In genomic region chr11:99022384-99022933, GRCm38 (mm10) we compare ENCODE assay signal across 9 mouse cellular contexts. TPM values are rescaled to one million over a fixed set of nuclear protein-coding genes. Genes with fewer than 3 reads are reported as not detected.
DNase-seq lines count a peak whose midpoint lies in the region; ATAC-seq lines count a peak whose summit lies in the region.
"Had no signal": no experiment of that assay in that cellular context is flagged by ENCODE, and none has a peak within 500 bp of the region (broad histone marks: within the 10 kb centered on the region; RNA-seq: fewer than 3 reads in every experiment).

No protein-coding gene starts in this region.

- no peak for DNase-seq in midbrain, embryonic 10.5 days (ENCODE audit: low spot score)
- DNase-seq in cerebellum, postnatal 4 days (ENCODE audit: low spot score in 2 of 2) = no peak
- DNase-seq in kidney, postnatal 25 days = no peak
- DNase-seq: kidney, adult 11 months; right cerebral cortex, postnatal 4 days had no signal

- no peak overlapping the region for H3K4me2 ChIP-seq in midbrain, embryonic 16.5 days (ENCODE audit: low read length)
- H3K4me2 ChIP-seq in forebrain, embryonic 12.5 days = peak overlapping the region; percentile 61
- H3K4me2 ChIP-seq in limb, embryonic 12.5 days = peak overlapping the region; percentile 69
- peak overlapping the region; percentile 60 for H3K4me2 ChIP-seq in stomach, embryonic 15.5 days

- H3K4me1 ChIP-seq in midbrain, embryonic 10.5 days = peaks cover 38% of the 10 kb centered on the region
- H3K4me1 ChIP-seq in midbrain, embryonic 16.5 days (ENCODE audit: control insufficient read depth, insufficient read depth, low read length) = peaks cover 6% of the 10 kb centered on the region
- peaks cover 29% of the 10 kb centered on the region for H3K4me1 ChIP-seq in forebrain, embryonic 12.5 days
- peaks cover 19% of the 10 kb centered on the region for H3K4me1 ChIP-seq in limb, embryonic 12.5 days (replicated peaks)
- peaks cover 4% of the 10 kb centered on the region; the same call in 1 of the 2 replicates for H3K4me1 ChIP-seq in stomach, embryonic 15.5 days

- no peak overlapping the region for H3K9ac ChIP-seq in midbrain, embryonic 16.5 days (ENCODE audit: low read depth, low read length)
- peak overlapping the region; percentile 77 for H3K9ac ChIP-seq in forebrain, embryonic 12.5 days
- peak overlapping the region; percentile 85 for H3K9ac ChIP-seq in limb, embryonic 12.5 days (replicated peaks)
- no peak overlapping the region for H3K9ac ChIP-seq in stomach, embryonic 15.5 days

- H3K4me3 ChIP-seq in midbrain, embryonic 10.5 days = peak overlapping the region; percentile 88
- no peak overlapping the region for H3K4me3 ChIP-seq in midbrain, embryonic 16.5 days (ENCODE audit: low read depth, low read length)
- H3K4me3 ChIP-seq in forebrain, embryonic 12.5 days (replicated peaks) = peak overlapping the region; percentile 70
- H3K4me3 ChIP-seq in limb, embryonic 12.5 days (replicated peaks) = peak overlapping the region; percentile 77
- peak overlapping the region; percentile 76 for H3K4me3 ChIP-seq in stomach, embryonic 15.5 days (replicated peaks)

- WGBS in midbrain, embryonic 10.5 days = 90% methylated on average over 5 of the region's 5 CpGs
- WGBS in midbrain, embryonic 16.5 days = 77% methylated on average over 5 of the region's 5 CpGs
- 86% methylated on average over 5 of the region's 5 CpGs for WGBS in forebrain, embryonic 12.5 days
- WGBS in limb, embryonic 12.5 days = 84% methylated on average over 5 of the region's 5 CpGs
- WGBS in stomach, embryonic 15.5 days = 66% methylated on average over 5 of the region's 5 CpGs

- H3K9me3 ChIP-seq in midbrain, embryonic 10.5 days (replicated peaks) = no peaks in the 10 kb centered on the region
- no peaks in the 10 kb centered on the region for H3K9me3 ChIP-seq in midbrain, embryonic 16.5 days (replicated peaks; ENCODE audit: control insufficient read depth, low read length, poor library complexity, severe bottlenecking)
- H3K9me3 ChIP-seq in forebrain, embryonic 12.5 days = no peaks in the 10 kb centered on the region
- no peaks in the 10 kb centered on the region for H3K9me3 ChIP-seq in limb, embryonic 12.5 days
- H3K9me3 ChIP-seq in stomach, embryonic 15.5 days = no peaks in the 10 kb centered on the region

- peaks cover 52% of the 10 kb centered on the region for H3K36me3 ChIP-seq in midbrain, embryonic 10.5 days
- no peaks in the 10 kb centered on the region for H3K36me3 ChIP-seq in midbrain, embryonic 16.5 days (ENCODE audit: control insufficient read depth, insufficient read depth, low read length)
- H3K36me3 ChIP-seq in forebrain, embryonic 12.5 days (replicated peaks) = peaks cover 42% of the 10 kb centered on the region
- H3K36me3 ChIP-seq in limb, embryonic 12.5 days = peaks cover 51% of the 10 kb centered on the region
- peaks cover 20% of the 10 kb centered on the region for H3K36me3 ChIP-seq in stomach, embryonic 15.5 days

- no peaks in the 10 kb centered on the region for H3K27me3 ChIP-seq in midbrain, embryonic 10.5 days (ENCODE audit: low read depth, poor library complexity, severe bottlenecking)
- H3K27me3 ChIP-seq in midbrain, embryonic 16.5 days (ENCODE audit: control insufficient read depth, insufficient read depth, low read depth, low read length) = no peaks in the 10 kb centered on the region
- no peaks in the 10 kb centered on the region for H3K27me3 ChIP-seq in forebrain, embryonic 12.5 days
- no peaks in the 10 kb centered on the region for H3K27me3 ChIP-seq in limb, embryonic 12.5 days
- no peaks in the 10 kb centered on the region for H3K27me3 ChIP-seq in stomach, embryonic 15.5 days (replicated peaks)

- no peak overlapping the region for H3K27ac ChIP-seq in midbrain, embryonic 10.5 days (replicated peaks)
- no peak overlapping the region for H3K27ac ChIP-seq in midbrain, embryonic 16.5 days (ENCODE audit: low read length)
- H3K27ac ChIP-seq in forebrain, embryonic 12.5 days = no peak overlapping the region
- H3K27ac ChIP-seq in limb, embryonic 12.5 days = no peak overlapping the region
- H3K27ac ChIP-seq in stomach, embryonic 15.5 days = no peak overlapping the region

- ATAC-seq in midbrain, embryonic 16.5 days = no peak
- ATAC-seq in forebrain, embryonic 12.5 days (ENCODE audit: low FRiP score) = no peak
- no peak for ATAC-seq in limb, embryonic 12.5 days (ENCODE audit: insufficient number of reproducible peaks, insufficient read depth, low FRiP score, low TSS enrichment, low read depth)
- no peak for ATAC-seq in stomach, embryonic 15.5 days (ENCODE audit: insufficient read depth, low FRiP score, low read depth)

RNA-seq across cellular contexts. Expression of gene Top2a, which starts 1.5 kb away (rescaled TPM):
- polyA plus RNA-seq in midbrain, embryonic 10.5 days (2016; fragmentation: Nextera tagmentation; extraction: Ambion mirVana) = 357 and 364 TPM in 2 replicates
- 20.4 and 29.1 TPM in 2 replicates for polyA plus RNA-seq in midbrain, embryonic 16.5 days (2015; fragmentation: Nextera tagmentation; extraction: Ambion mirVana)
- 355 and 367 TPM in 2 replicates for polyA plus RNA-seq in forebrain, embryonic 12.5 days (2016; fragmentation: Nextera tagmentation; extraction: Ambion mirVana)
- 347 and 362 TPM in 2 replicates for polyA plus RNA-seq in limb, embryonic 12.5 days (2016; fragmentation: Nextera tagmentation; extraction: Ambion mirVana)
- 211 and 217 TPM in 2 replicates for polyA plus RNA-seq in stomach, embryonic 15.5 days (2015; fragmentation: Nextera tagmentation; extraction: Ambion mirVana)

RNA-seq across cellular contexts. Expression of gene Igfbp4, which starts 18.6 kb away (rescaled TPM):
- 290 and 322 TPM in 2 replicates for polyA plus RNA-seq in midbrain, embryonic 10.5 days (2016; fragmentation: Nextera tagmentation; extraction: Ambion mirVana)
- 117 and 119 TPM in 2 replicates for polyA plus RNA-seq in midbrain, embryonic 16.5 days (2015; fragmentation: Nextera tagmentation; extraction: Ambion mirVana)
- 214 and 247 TPM in 2 replicates for polyA plus RNA-seq in forebrain, embryonic 12.5 days (2016; fragmentation: Nextera tagmentation; extraction: Ambion mirVana)
- 1,037 and 1,115 TPM in 2 replicates for polyA plus RNA-seq in limb, embryonic 12.5 days (2016; fragmentation: Nextera tagmentation; extraction: Ambion mirVana)
- polyA plus RNA-seq in stomach, embryonic 15.5 days (2015; fragmentation: Nextera tagmentation; extraction: Ambion mirVana) = 513 and 558 TPM in 2 replicates

RNA-seq across cellular contexts. Expression of gene Gjd3, which starts 39.6 kb away (rescaled TPM):
- polyA plus RNA-seq in midbrain, embryonic 10.5 days (2016; fragmentation: Nextera tagmentation; extraction: Ambion mirVana) = 0.16 TPM in 1 of 2 replicates, not detected in the other
- 1.0 and 1.9 TPM in 2 replicates for polyA plus RNA-seq in midbrain, embryonic 16.5 days (2015; fragmentation: Nextera tagmentation; extraction: Ambion mirVana)
- 0.24 and 0.47 TPM in 2 replicates for polyA plus RNA-seq in forebrain, embryonic 12.5 days (2016; fragmentation: Nextera tagmentation; extraction: Ambion mirVana)
- polyA plus RNA-seq in limb, embryonic 12.5 days (2016; fragmentation: Nextera tagmentation; extraction: Ambion mirVana) = 0.51 TPM in 1 of 2 replicates, not detected in the other
- 0.42 and 0.43 TPM in 2 replicates for polyA plus RNA-seq in stomach, embryonic 15.5 days (2015; fragmentation: Nextera tagmentation; extraction: Ambion mirVana)

Comparison
In these comparisons a context has a peak if more than half of its experiments do, and no peak if none do; other contexts are left out.
1. H3K9ac ChIP-seq: peak in forebrain, embryonic 12.5 days (single experiment) and limb, embryonic 12.5 days (single experiment); none in midbrain, embryonic 16.5 days (single experiment) and stomach, embryonic 15.5 days (single experiment).